Mouse (Mus musculus) embryo, embryonic 10.5 days (tissue): ENCODE measurements around the gene 0610030E20Rik.
A peak's percentile ranks its signal among the peaks of the same experiment; 100 is the strongest.

Experiments used
- DNase-seq: peaks from one replicate; pipeline ENCODE4 v3.0.0-alpha.2; 2015; ENCODE audit warnings: low spot score

Gene 0610030E20Rik

DNA sequence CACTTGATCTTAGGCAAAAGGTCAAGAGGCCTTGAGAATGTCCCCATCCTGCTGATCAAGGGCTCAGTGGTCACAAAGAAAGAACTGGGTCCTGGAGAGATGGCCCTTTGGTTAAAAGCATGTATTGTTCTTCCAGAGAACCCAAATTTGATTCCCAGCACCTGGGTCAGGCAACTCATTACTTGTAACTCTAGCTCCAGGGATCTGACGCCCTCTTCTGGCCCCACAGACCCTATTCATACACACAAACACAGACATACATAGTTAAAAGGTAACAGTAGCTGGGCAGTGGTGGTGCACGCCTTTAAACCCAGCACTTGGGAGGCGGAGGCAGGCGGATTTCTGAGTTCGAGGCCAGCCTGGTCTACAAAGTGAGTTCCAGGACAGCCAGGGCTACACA lies 45.2 kb downstream of the 0610030E20Rik start:
- DNase-seq: no peak

DNA sequence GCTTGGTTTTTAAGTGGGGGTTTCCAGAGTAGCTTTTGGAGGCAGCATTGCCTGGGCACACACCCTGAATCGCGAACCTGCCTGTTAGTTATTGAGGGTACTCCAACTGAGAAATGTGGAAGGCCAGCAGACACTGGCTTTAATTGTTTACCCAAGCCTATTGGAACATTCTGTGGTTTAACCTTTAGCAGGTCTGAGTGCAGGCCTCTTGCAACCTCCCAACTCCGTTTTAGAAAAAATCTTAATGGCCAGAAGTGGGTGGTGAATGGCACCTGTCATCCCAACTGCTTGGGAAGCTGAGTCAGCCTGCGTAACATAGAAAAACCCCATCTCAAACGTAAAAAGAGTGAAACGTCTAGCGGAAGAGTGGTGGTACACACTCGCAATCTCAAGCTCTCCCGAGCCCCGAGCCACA lies 49.7 kb downstream of the 0610030E20Rik start:
- no peak for DNase-seq

GRCm38 (mm10) chr6:72399967-72400366 lies 52.9 kb downstream of the 0610030E20Rik start:
- DNase-seq: peak; percentile 46

DNA sequence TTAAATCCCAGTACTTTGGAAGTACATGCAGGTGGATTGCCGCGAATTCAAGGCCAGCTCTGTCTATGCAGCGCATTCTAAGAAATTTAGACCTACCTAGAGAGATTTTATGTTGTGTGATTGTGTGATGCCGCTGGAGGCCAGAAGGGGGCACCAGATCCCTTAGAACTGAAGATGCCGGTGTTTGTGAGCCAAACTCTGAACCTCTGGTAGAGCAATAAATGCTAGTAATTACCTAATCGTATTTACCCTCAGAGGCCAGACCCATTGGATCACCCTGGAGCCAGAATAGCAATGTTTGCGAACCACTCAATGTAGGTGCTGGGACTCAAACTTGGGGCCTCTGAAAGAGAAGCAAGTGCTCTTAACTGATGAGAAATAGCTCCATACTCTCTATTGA lies 54.8 kb downstream of the 0610030E20Rik start:
- DNase-seq: peak; percentile 85
